12 mouse cellular contexts compared by ENCODE assay signal in genomic region chr8:80120378-80120965, GRCm38 (mm10).
"Had no signal": no experiment of that assay in that cellular context is flagged by ENCODE, and none has a peak within 500 bp of the region (broad histone marks: within the 10 kb centered on the region; RNA-seq: fewer than 3 reads in every experiment).

No protein-coding gene starts in this region.

- H3K4me3 ChIP-seq: limb, embryonic 10.5 days; liver, embryonic 15.5 days; midbrain, embryonic 15.5 days; neural tube, embryonic 12.5 days had no signal

- DNase-seq: kidney, adult 8-10 months; kidney, postnatal 25 days; retina, postnatal 1 day; right cerebral cortex, postnatal 4 days; spleen, adult 18-20 months; thymus, adult 18-20 months; thymus, postnatal 14 days had no signal

- H3K27ac ChIP-seq: limb, embryonic 10.5 days; liver, embryonic 15.5 days; midbrain, embryonic 15.5 days; neural tube, embryonic 12.5 days had no signal

- ATAC-seq: intestine, postnatal 0 days; midbrain, embryonic 15.5 days had no signal
